16 mouse cellular contexts compared by ENCODE assay signal in the genomic region with DNA sequence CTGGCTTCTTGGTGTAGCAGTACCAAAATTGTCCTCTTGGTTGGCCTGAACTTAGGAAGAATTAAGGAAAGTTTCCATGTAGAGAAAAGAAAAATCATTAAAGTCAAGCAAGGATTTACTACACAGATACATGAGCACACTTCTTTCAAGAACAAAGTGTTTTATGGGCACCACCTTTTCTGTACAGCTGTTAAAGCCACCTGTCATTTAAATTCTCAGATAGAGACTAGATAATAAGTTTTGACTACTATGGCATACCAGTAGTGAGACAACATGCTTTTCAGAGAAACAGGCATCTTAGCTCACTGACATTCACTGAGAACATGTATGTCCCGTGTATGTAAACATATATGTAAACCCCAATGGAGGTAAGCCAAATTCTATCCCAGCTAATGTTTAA.
"Had no signal": no experiment of that assay in that cellular context is flagged by ENCODE, and none has a peak within 500 bp of the region (broad histone marks: within the 10 kb centered on the region; RNA-seq: fewer than 3 reads in every experiment).

No protein-coding gene starts in this region.

- H3K27me3 ChIP-seq: neural tube, embryonic 13.5 days; neural tube, embryonic 15.5 days; stomach, embryonic 15.5 days had no signal

- H3K9me3 ChIP-seq: neural tube, embryonic 13.5 days; neural tube, embryonic 15.5 days; stomach, embryonic 15.5 days had no signal

- H3K4me3 ChIP-seq: neural tube, embryonic 13.5 days; neural tube, embryonic 15.5 days; stomach, embryonic 15.5 days had no signal

- DNase-seq: retina, postnatal 1 day; right cerebral cortex, adult 18-20 months; right cerebral cortex, postnatal 14 days; right cerebral cortex, postnatal 25 days; right cerebral cortex, postnatal 4 days; spleen, adult 18-20 months; thymus, adult 18-20 months; thymus, adult 2 months; thymus, postnatal 14 days; thymus, postnatal 25 days; thymus, postnatal 36 days; thymus, postnatal 4 days had no signal

- H3K4me2 ChIP-seq: neural tube, embryonic 13.5 days; neural tube, embryonic 15.5 days; stomach, embryonic 15.5 days had no signal

- H3K27ac ChIP-seq: neural tube, embryonic 13.5 days; neural tube, embryonic 15.5 days; stomach, embryonic 15.5 days; stomach, postnatal 0 days had no signal

- H3K9ac ChIP-seq: neural tube, embryonic 13.5 days; neural tube, embryonic 15.5 days; stomach, embryonic 15.5 days had no signal
